Mouse (Mus musculus) stomach, postnatal 0 days (tissue): Measurements from ENCODE around the gene Vmn1r237.

Experiments used
- CTCF ChIP-seq: IDR thresholded peaks from 2 replicates; pipeline ENCODE4 v1.5.1; 2016; ENCODE audit warnings: antibody characterized with exemption, low read depth, mild to moderate bottlenecking, moderate library complexity
- EP300 ChIP-seq: optimal IDR thresholded peaks from 2 replicates; pipeline ENCODE3; 2016; ENCODE audit warnings: antibody characterized with exemption

GRCm38 (mm10) chr17:21272103-21272502, 39.6 kb upstream of the Vmn1r237 start:
- TF ChIP-seq CTCF (peak; percentile 70), EP300 (no peak)
